Mouse (Mus musculus) right cerebral cortex, postnatal 25 days (tissue): ENCODE data around the gene Gm27179.
"Not testable (repeated sequence)": the region's sequence is repeated elsewhere in the genome, so short reads cannot be mapped to it uniquely, and the experiment has no call there.

Experiments used
- DNase-seq: peaks from one replicate; pipeline ENCODE4 v3.0.0; 2022

Gene Gm27179

DNA sequence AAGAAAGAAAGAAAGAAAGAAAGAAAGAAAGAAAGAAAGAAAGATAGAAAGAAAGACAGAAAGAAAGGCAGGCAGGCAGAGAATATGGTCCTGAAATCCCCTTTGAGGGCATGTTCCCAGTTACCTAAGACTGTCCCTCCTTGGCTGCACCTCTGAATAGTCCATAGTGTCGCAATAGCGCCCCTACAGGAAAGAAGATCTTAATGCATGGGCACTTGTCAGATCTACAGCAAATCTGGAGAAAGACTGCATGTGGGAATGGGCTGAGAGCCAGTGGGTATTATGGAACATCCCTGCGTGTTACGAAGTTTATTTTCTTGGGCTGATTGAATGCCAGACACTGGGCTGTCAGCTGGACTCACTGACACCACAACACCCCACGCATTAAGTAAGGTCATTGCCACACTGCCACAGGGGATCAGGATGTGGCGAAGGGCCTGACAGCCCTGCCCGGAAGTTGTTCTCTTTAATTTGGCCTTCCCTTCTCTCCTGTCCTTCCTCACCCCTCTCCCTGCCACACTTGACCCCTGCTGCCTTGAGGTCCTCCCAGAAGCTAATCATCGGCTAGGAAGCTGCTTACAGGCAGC lies 42.1 kb downstream of the Gm27179 start:
- not testable (repeated sequence) for DNase-seq

DNA sequence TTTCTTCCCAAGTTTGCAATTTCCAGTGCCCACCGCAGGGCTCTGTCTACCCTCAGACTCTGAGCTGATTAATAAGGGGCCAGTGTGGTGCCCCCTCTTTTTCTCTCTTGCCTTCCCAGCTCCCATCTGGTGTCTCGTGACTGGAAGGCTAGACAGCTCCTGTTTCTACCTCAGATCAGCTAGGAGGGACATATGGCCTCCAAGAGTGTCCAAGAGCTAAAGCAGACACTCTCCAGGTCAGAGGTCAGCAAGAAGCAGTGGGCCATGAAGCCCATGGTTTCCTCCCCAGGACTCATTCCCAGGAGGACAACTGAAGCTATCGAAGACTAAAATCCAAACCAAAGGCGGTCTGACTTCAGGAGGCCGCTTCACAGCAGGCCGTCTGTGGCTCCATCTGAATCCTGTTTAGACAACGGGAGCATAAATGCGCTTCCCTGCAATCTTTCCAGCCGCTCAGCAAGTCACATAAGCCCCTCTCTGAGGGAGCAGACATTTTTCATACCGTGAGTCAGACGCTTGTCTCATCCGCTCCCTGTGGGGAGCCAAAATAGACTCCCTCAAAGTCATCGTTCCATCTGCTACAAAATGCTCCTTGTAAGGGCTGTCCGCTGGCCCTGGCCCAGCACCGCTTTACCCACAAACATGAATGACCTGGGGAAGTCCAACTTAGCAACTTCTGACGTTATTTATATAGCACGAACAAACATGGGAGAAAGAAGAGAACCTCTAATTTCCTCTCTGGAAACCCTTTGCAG lies 44.6 kb downstream of the Gm27179 start:
- not testable (repeated sequence) for DNase-seq

DNA sequence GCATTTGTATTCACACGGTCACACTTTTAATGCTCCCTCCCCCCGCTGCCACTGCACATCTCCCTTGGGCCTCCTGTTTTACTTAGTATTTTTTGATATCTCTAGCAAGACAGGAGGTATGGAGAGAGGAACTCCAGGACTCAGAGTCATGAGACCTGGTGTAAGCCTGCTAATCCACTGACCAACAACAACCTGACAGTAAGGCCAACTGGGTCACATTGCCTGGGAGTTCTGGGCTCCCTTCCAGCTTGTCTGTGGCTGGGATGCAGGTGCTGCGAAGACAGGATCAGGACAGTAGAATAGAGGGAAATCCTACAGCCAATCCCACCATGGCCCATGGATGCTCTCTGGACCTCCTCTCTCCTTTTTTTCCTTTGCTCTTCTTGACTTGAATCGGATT lies 47.9 kb downstream of the Gm27179 start:
- DNase-seq, result not testable (repeated sequence)
